Mouse (Mus musculus) hematopoietic stem cell, adult 5-6 weeks (primary cell): ENCODE results near the gene Mrps12. TPM values are rescaled to one million over a fixed set of nuclear protein-coding genes. Genes with fewer than 3 reads are reported as not detected.

Experiments
- ATAC-seq, 2 experiments: fragments of 125-278 bp in 1 of 2; replicated peaks in 1 of 2; 2 replicates each; pipeline ENCODE4 v1.8.0; 2016 to 2017; ENCODE audit warnings: inconsistent platforms in 2 of 2, mild to moderate bottlenecking in 2 of 2, moderate number of reproducible peaks in 2 of 2, low read depth in 1 of 2, moderate TSS enrichment in 1 of 2; ENCODE audit not compliant: low FRiP score in 2 of 2, poor library complexity in 2 of 2, severe bottlenecking in 2 of 2, insufficient read depth in 1 of 2, low TSS enrichment in 1 of 2
- total RNA-seq: library from RNA; stranded (forward); fragments of 172-1452, 232-1000 nt; gene quantifications from 2 replicates; pipeline ENCODE4 v1.2.3, GENCODE M21; 2017

Mrps12 gene
- 26.3 and 31.4 TPM in 2 replicates for total RNA-seq

DNA sequence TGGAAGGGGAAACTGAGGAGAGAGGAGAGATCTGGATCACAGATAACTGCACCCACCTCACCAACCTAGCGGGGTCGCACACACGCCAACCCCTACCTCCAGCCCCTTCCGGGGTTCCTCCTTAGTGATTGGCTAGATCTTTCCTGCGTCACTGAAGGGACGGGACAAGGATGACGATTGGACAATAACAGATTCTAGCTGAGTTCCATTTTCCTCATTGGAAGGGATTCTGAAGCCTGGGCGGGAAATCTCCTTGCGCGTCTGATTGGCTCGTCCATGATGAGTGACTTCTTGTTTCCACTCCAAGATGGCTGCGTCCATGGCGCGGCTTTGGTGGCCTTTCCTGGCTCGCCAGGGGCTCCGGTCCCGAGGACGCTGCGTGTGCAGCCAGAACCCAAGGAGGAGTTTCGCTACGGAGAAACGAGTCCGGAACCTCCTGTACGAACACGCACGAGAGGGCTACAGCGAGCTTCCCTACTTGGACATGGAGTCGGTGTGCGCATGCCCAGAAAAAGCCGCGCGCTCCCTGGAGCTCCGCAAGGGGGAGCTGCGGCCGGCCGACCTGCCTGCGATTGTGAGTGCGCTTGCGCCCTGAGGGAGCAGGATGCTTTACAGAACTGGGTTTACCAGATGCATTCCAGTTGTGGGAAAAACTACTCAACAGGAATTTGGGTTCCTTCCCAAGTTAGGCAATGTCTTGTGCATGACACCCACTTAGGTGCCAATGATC, at the start of gene Mrps12, which contains the start of gene Sars2:
Mrps12 (minus strand) TSS at position 112 of the 730 bp plus-strand sequence.
Sars2 (plus strand) TSS at position 284 of the 730 bp plus-strand sequence.
- peak; percentile 97 to 98 for ATAC-seq

DNA sequence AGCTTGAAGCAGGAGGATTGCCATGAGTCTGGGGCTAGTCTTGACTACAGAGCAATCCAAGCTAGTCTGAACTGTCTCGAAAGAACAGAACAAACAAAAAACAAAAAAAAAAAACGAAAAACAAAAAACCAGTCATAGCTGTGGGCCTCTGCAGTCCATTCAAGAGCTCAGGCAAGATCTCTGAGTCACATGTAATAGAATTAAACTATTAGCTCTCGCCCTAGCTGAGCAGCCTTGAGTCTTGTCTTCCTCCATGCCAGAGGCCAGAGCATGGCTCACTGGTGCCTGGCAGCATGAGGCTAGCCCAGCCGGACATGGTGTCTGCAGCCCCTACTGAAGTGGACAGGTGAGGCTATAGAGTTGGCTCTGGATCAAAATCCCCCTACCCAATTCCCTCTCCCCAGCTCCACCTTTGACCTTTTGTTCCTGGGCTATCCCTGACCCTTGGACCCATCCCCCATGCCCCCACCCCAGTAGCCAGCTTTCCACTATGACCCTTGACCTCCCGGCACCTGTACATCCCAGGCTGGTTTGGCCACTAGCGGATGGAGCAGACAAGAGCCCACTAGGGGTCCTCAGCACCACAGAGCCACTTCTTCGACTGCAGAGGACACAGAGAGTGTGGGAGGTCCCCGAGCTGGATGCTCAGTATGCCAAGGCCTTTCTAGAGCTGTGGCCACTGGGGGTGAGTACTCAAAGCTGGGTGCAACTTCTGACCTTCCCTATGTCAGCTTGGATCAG, 48.6 kb upstream of the Mrps12 start:
- no peak for ATAC-seq

DNA sequence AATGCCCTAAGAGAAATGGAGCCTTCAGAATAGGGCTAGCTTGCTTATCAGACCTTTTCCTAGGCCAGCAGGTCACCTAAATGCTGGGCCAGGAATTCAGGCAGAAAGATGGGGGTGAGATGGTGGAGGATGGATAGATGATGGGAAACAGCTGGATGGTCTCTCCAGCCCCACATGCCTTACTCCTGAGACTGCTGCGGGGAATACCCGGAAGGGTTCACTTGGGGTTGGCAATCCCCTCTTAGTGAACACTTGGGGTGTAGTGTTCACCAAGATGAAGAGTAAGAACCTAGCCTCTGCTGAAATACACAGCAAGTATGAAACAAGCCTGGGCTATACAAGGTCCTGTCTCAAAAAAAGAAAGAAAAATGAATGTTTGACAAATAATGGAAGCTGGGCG, 47.6 kb upstream of the Mrps12 start:
- ATAC-seq = no peak

DNA sequence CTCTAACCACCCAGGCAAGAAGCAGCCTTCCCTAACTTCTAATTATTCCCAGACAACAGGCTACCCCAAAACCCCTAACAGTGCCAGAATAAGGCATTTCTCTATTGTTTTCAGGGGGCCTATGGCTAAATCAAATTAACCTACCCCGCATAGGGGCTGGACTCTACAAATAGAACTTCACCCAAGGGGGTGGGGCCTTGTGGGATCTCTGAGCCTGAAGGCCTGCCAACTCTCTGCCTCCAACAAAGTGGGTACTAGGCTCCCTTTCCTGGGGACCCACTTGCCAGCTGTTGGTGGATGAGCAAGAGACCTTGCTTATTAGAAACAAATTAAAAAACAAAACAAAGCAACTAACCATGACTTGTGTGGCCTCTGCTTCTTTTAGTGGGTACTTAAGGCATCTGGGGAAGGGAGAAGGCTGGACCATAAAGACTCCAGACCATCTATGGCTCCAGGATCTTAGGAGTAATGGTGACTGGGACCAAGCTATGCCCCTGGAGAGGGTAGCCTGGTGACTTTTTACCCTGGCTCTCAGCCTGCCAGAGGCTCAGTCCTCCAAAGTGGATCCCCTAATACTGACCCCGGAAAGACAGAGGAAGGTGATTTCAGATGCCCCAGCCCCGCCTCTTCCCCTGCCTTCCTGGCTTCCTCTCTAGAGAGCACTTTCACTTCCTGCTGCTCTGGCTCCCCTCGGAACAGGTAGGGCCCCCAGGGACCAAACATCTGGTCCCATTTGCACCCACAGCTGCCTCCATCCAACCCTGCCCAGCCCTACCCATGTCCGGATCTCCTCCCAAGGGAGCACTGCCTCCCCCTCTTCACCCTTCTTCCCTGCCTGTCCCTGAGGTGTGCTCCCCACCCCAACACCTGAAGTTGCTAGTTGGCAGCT, 46.9 kb upstream of the Mrps12 start, which contains the start of gene Rinl:
Rinl (plus strand) TSS at position 663 of the 889 bp plus-strand sequence.
- peak; percentile 29 to 61; a peak in 1 of 4 replicates for ATAC-seq

DNA sequence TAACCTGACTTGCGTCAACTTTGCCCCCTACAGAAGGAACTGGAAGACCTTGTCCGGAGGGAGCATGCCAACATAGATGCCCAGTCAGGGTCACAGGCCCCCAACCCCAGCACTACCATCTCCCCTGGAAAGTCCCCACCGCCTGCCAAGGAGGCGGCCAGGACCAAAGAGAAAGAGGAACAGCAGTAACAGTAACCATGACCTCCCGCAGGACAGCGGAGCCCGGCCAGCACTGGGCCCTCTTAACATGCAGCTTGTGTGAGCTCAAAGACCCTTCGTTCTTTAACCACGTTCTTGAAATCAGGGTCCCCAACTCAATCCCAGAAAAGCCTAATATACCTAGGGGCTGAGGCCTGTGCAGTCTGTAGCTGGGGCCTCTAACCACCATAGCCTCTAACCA, 46.3 kb upstream of the Mrps12 start:
- ATAC-seq = 0 out of 4 replicates have a peak, but pooled peaks of 1 of the 2 experiments have one; percentile 20

DNA sequence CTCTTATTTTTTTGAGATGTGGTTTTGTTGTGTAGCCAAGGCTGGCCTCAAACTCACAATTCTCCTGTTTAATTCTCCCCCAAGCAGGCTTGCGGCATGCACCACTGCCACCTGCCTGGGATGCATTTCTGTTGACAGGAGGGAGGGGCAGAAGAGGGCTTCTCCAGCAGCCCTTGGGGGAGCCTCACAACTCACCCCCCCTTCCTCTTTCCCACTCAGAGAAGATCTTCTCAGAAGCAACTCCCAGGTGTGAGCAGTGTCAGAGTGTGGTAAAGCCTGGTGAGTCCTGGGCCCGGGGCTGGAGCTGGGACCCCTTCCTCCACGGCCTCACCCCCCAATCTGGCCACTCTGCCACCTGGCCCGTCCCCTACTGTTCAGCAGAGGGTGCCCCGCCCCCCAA, 43.5 kb upstream of the Mrps12 start:
- no peak for ATAC-seq

DNA sequence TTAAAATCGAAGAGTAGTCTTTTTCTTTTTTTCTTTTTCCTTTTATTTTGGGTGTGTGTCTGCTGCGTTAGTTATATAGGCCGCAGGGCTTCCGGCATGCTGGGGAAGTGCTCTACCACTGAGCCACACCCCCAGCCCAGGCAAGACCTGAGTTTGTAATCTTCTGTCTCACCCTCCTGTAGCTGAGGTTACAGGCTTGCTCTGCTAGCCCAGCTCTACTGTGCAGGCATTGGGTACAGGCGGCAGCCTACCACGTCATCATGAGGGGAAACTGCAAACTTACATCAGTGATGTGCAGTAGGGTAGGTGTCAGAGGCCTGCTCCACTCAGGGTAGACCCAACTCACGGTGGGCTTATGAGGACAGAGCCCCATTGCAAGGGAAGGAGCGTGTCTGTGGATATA, 39.6 kb upstream of the Mrps12 start:
- ATAC-seq = peak; percentile 79

DNA sequence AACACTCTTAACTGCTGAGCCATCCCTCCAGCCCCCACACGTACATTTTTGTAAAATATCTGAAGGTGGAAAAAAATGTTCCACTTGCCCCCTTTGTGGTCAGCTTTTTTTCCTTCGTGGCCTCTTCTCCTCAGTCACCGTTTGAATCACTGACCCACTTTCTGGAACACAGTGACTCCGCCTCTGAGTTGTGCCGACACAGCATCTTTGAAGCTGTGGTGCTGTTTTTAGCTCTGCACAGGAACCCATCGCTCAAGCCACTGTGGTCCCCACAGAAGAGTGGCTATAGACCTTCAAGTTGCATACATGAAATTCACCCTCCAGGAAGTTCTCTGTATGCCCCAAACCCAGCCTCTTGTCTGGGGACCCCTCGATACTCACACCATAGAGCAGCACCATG, 39.2 kb upstream of the Mrps12 start:
- peak in 1 of 2 experiments; percentile 22; a peak in 1 of 4 replicates for ATAC-seq

DNA sequence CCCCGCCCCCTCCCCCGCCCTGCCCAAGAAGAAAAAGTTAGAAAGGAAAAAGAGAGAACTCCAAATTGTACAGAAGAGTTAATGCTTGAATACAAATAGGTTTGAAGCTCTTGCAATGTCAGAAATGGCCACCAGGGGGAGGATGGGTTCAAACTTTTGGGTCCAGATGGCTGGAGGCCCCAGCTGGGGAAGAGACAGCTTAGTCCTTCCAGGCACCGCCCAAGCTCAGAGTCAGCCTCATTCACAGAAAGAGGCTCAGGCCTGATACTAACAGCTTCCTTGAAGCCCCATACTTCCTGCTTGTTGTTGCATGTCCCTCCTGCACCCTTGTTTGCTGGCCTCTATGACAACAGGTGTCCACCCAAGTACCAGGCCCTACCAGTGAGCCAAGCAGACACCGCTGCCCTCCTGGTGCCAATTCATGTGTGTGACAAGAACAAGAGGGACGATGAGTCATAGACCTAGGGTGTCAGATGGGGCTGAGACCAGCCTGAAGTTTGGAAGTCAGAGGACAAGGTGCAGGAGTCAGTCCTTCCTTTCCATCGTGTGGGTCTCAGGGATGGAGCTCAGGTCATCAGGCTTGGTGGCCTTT, 38.5 kb upstream of the Mrps12 start:
- ATAC-seq = peak; percentile 54 to 63; a peak in 3 of 4 replicates

DNA sequence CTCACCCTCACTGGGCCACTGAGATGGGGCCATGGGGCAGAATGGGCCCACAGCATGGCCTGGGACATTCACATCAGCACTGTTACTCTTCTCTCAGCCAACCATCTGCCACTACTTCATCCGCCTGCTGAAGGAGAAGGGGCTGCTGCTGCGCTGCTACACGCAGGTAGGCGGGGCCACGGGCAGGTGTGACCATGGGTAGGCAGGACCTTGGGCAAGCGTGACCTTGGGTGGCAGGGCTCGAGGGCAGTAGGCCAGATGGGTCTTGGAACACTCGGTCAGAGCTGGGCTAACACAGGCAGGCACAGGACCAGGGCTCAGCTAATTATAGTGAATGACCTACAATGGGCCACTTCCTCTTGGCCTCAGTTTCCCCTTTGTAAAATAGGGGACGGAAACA, 37.2 kb upstream of the Mrps12 start:
- no peak for ATAC-seq

DNA sequence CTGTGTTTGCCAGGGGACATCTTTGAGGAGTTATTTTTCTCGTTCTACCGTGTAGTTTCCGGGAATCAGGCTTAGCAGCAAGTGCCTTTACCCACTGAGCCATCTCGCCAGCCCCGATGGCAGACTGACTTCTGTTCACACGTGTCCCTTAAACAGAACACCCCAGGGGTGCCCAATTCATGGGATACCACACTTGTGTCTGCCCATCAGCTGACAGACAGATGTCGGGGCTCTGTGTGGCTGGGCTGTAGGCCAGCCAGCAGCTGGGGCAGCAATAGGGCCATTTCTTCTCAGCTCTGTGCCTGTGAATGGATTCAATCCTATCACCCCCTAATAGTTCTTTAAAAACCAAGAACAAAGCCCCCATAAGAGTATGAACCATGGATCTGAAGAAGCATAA, 33.5 kb upstream of the Mrps12 start:
- ATAC-seq = no peak

DNA sequence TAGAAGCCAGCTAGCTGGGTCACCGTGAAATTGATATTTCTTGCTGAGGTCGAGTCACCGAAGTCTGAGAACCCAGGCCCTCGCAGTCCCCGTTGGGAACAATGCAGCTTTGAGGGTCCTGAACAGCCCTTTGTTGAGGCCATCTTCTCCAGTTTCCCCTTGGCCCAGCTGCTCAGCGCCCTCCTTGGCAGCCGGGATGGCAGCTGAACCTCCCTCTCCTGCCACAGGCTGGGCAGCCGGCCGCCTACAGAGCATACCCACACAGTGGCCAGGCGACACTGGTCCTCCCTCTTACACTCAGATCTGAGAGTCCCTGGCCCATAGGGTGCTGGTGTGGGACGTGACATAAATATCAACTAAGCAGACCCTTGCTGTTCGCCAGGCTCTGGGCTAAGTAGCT, 32.5 kb upstream of the Mrps12 start:
- no peak for ATAC-seq

DNA sequence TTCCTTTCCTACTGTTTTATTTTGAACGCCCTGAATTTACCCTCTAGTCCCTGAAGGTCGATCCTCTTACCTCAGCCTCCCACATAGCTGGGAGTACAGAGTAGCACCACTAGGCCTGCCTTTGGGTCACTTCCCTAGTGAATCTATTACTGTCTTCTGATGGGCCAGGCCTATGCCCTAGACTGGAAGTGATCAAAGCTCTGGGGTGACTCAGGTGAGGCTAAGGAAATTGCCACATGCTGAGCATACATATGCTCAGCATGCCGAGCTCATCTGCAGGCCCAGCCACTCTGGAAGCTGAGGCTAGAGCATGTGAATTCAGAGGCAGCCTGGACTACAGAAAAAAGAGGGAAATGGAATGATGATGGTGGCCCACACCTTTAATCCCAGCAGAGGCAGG, 31.5 kb upstream of the Mrps12 start:
- no peak; a peak in 1 of 4 replicates for ATAC-seq

DNA sequence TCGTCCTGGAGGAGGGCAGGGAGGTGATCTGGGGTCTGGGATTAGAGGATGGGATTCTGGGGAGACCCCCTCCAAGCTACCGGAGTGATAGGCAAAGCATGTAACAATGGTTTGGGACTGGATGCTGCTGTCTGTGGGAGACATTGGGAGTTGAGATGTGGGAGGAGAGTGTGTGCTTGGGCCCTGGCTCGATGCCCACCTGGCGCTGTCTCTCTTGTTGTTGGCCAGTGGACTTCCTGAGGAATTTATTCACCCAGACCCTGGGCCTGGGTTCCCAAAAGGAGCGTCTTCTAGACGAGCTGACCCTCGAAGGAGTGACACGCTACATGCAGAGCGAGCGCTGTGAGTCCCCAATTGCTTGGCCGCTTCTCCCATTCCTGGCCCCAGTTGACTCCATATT, 30.2 kb upstream of the Mrps12 start:
- no peak for ATAC-seq

DNA sequence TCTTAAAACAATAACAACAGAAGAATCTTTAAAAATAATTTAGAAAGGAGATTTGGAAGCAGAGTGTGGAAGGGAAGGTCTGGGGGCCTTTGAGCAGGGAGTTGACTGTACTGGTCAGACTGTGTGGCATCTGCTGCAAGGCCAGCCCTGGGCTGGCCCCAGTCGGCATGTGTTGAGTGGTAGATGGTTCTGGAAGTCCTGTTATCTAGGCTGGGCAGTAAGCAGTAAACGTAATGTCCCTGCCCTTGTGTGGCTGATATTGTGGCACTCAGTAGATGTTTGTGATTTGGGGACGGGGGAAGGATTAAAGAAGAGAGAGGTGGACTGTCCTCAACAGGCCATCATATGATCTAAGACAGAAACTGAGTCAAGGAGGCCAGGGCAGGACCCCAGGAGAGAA, 28.7 kb upstream of the Mrps12 start:
- ATAC-seq = no peak

DNA sequence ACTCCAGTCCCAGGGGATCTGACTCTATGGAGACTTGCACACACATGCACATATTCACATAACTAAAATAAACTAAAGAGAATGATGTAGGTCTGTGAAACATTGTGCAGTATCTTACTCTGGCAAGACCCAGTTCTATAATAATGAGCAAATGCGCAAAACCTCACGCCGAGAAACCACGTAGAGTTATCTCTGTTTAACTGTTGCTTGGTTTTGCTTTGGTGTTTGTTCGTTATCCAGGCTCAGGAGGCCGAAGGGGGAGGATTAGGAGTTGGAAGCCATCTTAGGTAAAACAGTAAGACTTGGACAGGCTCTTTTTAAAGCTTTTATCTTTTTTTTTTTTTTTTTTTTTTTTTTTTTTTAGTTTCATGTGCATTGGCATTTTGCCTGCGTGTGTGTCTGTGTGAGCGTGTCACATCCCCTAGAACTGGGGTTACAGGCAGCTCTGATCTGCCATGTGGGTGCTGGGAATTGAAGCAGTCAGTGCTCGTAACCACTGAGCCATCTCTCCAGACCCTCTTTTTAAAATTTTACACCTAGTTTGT, 27.9 kb upstream of the Mrps12 start:
- no peak for ATAC-seq

DNA sequence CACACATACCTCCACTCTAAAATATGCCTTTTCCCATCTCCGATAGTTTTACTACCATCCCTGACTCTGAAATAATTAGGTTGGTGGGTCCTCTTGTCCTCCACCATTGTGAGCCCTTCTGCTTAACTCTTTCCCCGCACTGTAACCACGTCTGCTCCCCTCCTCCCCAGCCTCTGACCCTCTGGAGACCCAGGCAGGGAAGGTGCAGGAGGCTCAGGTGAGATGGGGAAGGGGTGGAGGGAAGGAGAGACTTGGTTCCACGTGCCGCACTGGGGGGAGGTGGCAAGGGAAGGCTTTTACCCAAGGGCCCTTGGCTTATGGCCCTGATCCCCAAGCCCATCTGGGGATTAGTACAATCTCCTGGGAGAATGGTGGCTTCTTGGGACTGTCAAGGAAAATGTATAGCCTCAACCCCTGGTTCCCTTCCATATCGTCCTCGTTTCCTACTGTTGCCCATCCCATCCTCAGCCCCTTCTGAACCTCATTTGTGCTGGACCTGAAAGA, 25.9 kb upstream of the Mrps12 start, which contains the start of gene Nfkbib:
Nfkbib (minus strand) TSS at position 51 of the 504 bp plus-strand sequence.
- ATAC-seq = no peak
